Mouse (Mus musculus): ENCODE data around the gene Arid1b.
A peak's percentile ranks its signal among the peaks of the same experiment; 100 is the strongest.

Arid1b gene

GRCm38 (mm10) chr17:5056654-5057053, 62.5 kb downstream of the Arid1b start:
- no peak for DNase-seq (ENCODE audit: low read depth, low spot score)

GRCm38 (mm10) chr17:5057286-5057685, 63.2 kb downstream of the Arid1b start:
- no peak for DNase-seq (ENCODE audit: low read depth, low spot score)

GRCm38 (mm10) chr17:5057944-5058720, 64.0 kb downstream of the Arid1b start:
- peak; percentile 70 for DNase-seq (ENCODE audit: low read depth, low spot score)

- DNase-seq (ENCODE audit: low read depth, low spot score) = no peak
Measured at GRCm38 (mm10) chr17:5059092-5059601, 65.0 kb downstream of the Arid1b start.

- no peak for DNase-seq (ENCODE audit: low read depth, low spot score)
Measured at GRCm38 (mm10) chr17:5060515-5061084, 66.5 kb downstream of the Arid1b start.

- DNase-seq (ENCODE audit: low read depth, low spot score) = no peak
Measured at GRCm38 (mm10) chr17:5061183-5061582, 67.1 kb downstream of the Arid1b start.

- no peak for DNase-seq (ENCODE audit: low read depth, low spot score)
Measured at GRCm38 (mm10) chr17:5061593-5061992, 67.5 kb downstream of the Arid1b start.

- no peak for DNase-seq (ENCODE audit: low read depth, low spot score)
Measured at GRCm38 (mm10) chr17:5063471-5064176, 69.5 kb downstream of the Arid1b start.

GRCm38 (mm10) chr17:5064777-5065176, 70.6 kb downstream of the Arid1b start:
- no peak for DNase-seq (ENCODE audit: low read depth, low spot score)

GRCm38 (mm10) chr17:5065270-5065669, 71.1 kb downstream of the Arid1b start:
- no peak for DNase-seq (ENCODE audit: low read depth, low spot score)

GRCm38 (mm10) chr17:5066835-5067234, 72.7 kb downstream of the Arid1b start:
- no peak for DNase-seq (ENCODE audit: low read depth, low spot score)

- DNase-seq (ENCODE audit: low read depth, low spot score) = no peak
Measured at GRCm38 (mm10) chr17:5067264-5067663, 73.1 kb downstream of the Arid1b start.

- no peak for DNase-seq (ENCODE audit: low read depth, low spot score)
Measured at GRCm38 (mm10) chr17:5070399-5070798, 76.3 kb downstream of the Arid1b start.

- DNase-seq (ENCODE audit: low read depth, low spot score) = no peak
Measured at GRCm38 (mm10) chr17:5072539-5072938, 78.4 kb downstream of the Arid1b start.

GRCm38 (mm10) chr17:5074752-5075506, 80.8 kb downstream of the Arid1b start:
- no peak for DNase-seq (ENCODE audit: low read depth, low spot score)

- DNase-seq (ENCODE audit: low read depth, low spot score) = no peak
Measured at GRCm38 (mm10) chr17:5077996-5078395, 83.9 kb downstream of the Arid1b start.

- DNase-seq (ENCODE audit: low read depth, low spot score) = no peak
Measured at GRCm38 (mm10) chr17:5078576-5078975, 84.4 kb downstream of the Arid1b start.

GRCm38 (mm10) chr17:5080884-5081419, 86.8 kb downstream of the Arid1b start:
- no peak for DNase-seq (ENCODE audit: low read depth, low spot score)

GRCm38 (mm10) chr17:5082274-5082673, 88.1 kb downstream of the Arid1b start:
- no peak for DNase-seq (ENCODE audit: low read depth, low spot score)

- no peak for DNase-seq (ENCODE audit: low read depth, low spot score)
Measured at GRCm38 (mm10) chr17:5083497-5083896, 89.4 kb downstream of the Arid1b start.

GRCm38 (mm10) chr17:5084139-5084538, 90.0 kb downstream of the Arid1b start:
- DNase-seq (ENCODE audit: low read depth, low spot score) = no peak

Data from embryo, embryonic 11.5 days (tissue).